In the genomic region with DNA sequence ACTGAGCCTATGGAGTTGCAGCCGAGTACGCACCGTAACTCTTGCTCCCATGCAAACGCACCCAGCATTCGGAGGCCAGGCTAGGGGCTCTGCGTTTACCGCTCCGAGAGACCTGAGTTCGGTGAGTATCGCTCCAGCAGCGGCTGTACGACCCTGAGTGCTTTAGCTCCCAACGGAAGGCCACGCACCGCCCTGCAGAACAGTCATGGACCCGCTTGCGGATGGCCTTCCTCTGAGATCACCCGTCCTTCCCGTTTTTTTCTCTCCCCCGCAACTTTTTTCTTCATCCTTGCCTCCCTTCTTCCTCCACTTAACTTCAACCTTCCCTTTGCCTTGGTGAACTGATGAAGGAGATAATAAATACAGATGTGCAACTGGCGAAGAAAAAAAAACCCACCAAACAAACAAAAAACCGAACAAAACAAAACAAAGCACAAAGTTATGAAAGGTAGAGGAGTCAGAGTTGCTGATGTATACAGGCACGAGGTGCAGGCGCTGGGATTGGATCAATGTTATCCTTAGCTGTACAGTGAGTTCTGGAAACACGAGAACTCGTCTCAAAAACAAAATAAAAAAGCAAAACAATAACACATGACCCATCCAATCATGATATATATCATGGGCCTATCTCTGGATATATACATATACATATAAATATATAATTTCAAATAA, we compare ENCODE assay signal across 9 mouse cellular contexts. TPM values are rescaled to one million over a fixed set of nuclear protein-coding genes. Genes with fewer than 3 reads are reported as not detected.
DNase-seq lines count a peak whose midpoint lies in the region; ATAC-seq and TF ChIP-seq lines count a peak whose summit lies in the region.
"Had no signal": no experiment of that assay in that cellular context is flagged by ENCODE, and none has a peak within 500 bp of the region (broad histone marks: within the 10 kb centered on the region; RNA-seq: fewer than 3 reads in every experiment).

No protein-coding gene starts in this region.

- H3K9me3 ChIP-seq in embryonic facial prominence, embryonic 11.5 days (replicated peaks; ENCODE audit: control insufficient read depth, low read length): no peaks in the 10 kb centered on the region
- H3K9me3 ChIP-seq in intestine, postnatal 0 days (ENCODE audit: control insufficient read depth): no peaks in the 10 kb centered on the region
- no peaks in the 10 kb centered on the region for H3K9me3 ChIP-seq in neural tube, embryonic 14.5 days (ENCODE audit: control insufficient read depth, low read length)

- intact Hi-C loops in left cerebral cortex, adult 2 months (cut with DNase I): loop anchor here (1.0 to 10.0 kb wide), 7 partner anchors 20 to 294 kb away; a partner anchor contains a TSS
- intact Hi-C loops in left cerebral cortex, postnatal 25 days (cut with DNase I): loop anchor here (2.0 to 5.0 kb wide), 3 partner anchors 126 to 340 kb away; a partner anchor contains a TSS
- intact Hi-C loops in left cerebral cortex, postnatal 14 days (cut with DNase I): loop anchor here (5.0 kb wide), 1 partner anchor 131 kb away; a partner anchor contains a TSS

- under 1% methylated on average over 26 of the region's 26 CpGs for WGBS in embryonic facial prominence, embryonic 11.5 days
- whole genome bisulfite sequencing in intestine, postnatal 0 days: under 1% methylated on average over 26 of the region's 26 CpGs
- WGBS in neural tube, embryonic 14.5 days: 1% methylated on average over 26 of the region's 26 CpGs

- H3K9ac ChIP-seq in embryonic facial prominence, embryonic 11.5 days (replicated peaks; ENCODE audit: low read length): peak overlapping the region; percentile 73
- H3K9ac ChIP-seq in intestine, postnatal 0 days (ENCODE audit: low read depth, low read length): peak overlapping the region; percentile 35
- peak overlapping the region; percentile 54 for H3K9ac ChIP-seq in neural tube, embryonic 14.5 days (replicated peaks; ENCODE audit: low read depth, low read length)

- no peak for DNase-seq in left cerebral cortex, adult 2 months (ENCODE audit: extremely low spot score in 1 of 2, low spot score in 2 of 2)
- DNase-seq in left cerebral cortex, postnatal 25 days (ENCODE audit: low spot score in 2 of 2): no peak
- peak; percentile 45 for DNase-seq in embryonic facial prominence, embryonic 11.5 days (ENCODE audit: low spot score)
- no peak for DNase-seq in left cerebral cortex, postnatal 14 days (ENCODE audit: low spot score in 2 of 2)
- DNase-seq in urinary bladder, postnatal 14 days (ENCODE audit: low spot score): no peak

- peak overlapping the region; percentile 79 for H3K4me3 ChIP-seq in left cerebral cortex, adult 2 months
- peak overlapping the region; percentile 56 for H3K4me3 ChIP-seq in embryonic facial prominence, embryonic 11.5 days (ENCODE audit: low read depth, low read length)
- peak overlapping the region; percentile 62 for H3K4me3 ChIP-seq in intestine, postnatal 0 days (ENCODE audit: low read depth, low read length)
- H3K4me3 ChIP-seq in neural tube, embryonic 14.5 days (ENCODE audit: low read depth, low read length): peak overlapping the region; percentile 58

- no peaks in the 10 kb centered on the region for H3K27me3 ChIP-seq in embryonic facial prominence, embryonic 11.5 days (ENCODE audit: control insufficient read depth, insufficient read depth, low read length)
- H3K27me3 ChIP-seq in intestine, postnatal 0 days (replicated peaks; ENCODE audit: control insufficient read depth, insufficient read depth, low read length): no peaks in the 10 kb centered on the region
- no peaks in the 10 kb centered on the region for H3K27me3 ChIP-seq in neural tube, embryonic 14.5 days (ENCODE audit: control insufficient read depth, insufficient read depth, low read length)

- no peak for TF ChIP-seq CTCF in left cerebral cortex, adult 2 months (IDR thresholded peaks at IDR 0.05)
- no peak for TF ChIP-seq CTCF in intestine, postnatal 0 days (IDR thresholded peaks at IDR 0.05; ENCODE audit: low read depth)

- H3K4me1 ChIP-seq in embryonic facial prominence, embryonic 11.5 days (ENCODE audit: control insufficient read depth, insufficient read depth, low read length): no peaks in the 10 kb centered on the region
- H3K4me1 ChIP-seq in intestine, postnatal 0 days (replicated peaks; ENCODE audit: control insufficient read depth, insufficient read depth, low read length): peaks cover 13% of the 10 kb centered on the region
- H3K4me1 ChIP-seq in neural tube, embryonic 14.5 days (ENCODE audit: control insufficient read depth, insufficient read depth, low read length): peaks cover 14% of the 10 kb centered on the region

- no peak for ATAC-seq in embryonic facial prominence, embryonic 11.5 days (replicated peaks; ENCODE audit: insufficient number of reproducible peaks, low FRiP score, low TSS enrichment, low read depth)
- peak; percentile 9 for ATAC-seq in intestine, postnatal 0 days
- no peak; the same call in 1 of the 2 replicates for ATAC-seq in neural tube, embryonic 14.5 days (ENCODE audit: low read depth)
- no peak for ATAC-seq in activated CD4-positive, CD25-positive, alpha-beta regulatory T cell, adult 4 months

- no peaks in the 10 kb centered on the region for H3K36me3 ChIP-seq in embryonic facial prominence, embryonic 11.5 days (replicated peaks; ENCODE audit: control insufficient read depth, insufficient read depth, low read depth, low read length)
- no peaks in the 10 kb centered on the region for H3K36me3 ChIP-seq in intestine, postnatal 0 days (ENCODE audit: control insufficient read depth, insufficient read depth)
- no peaks in the 10 kb centered on the region for H3K36me3 ChIP-seq in neural tube, embryonic 14.5 days (ENCODE audit: control insufficient read depth, insufficient read depth, low read length)

- H3K27ac ChIP-seq in left cerebral cortex, adult 2 months: peak overlapping the region; percentile 70
- peak overlapping the region; percentile 74 for H3K27ac ChIP-seq in embryonic facial prominence, embryonic 11.5 days (replicated peaks; ENCODE audit: low read depth, low read length)
- peak overlapping the region; percentile 71 for H3K27ac ChIP-seq in intestine, postnatal 0 days (ENCODE audit: low read depth, low read length)
- peak overlapping the region; percentile 83 for H3K27ac ChIP-seq in neural tube, embryonic 14.5 days (ENCODE audit: low read depth, low read length)

- H3K4me2 ChIP-seq in embryonic facial prominence, embryonic 11.5 days (ENCODE audit: low read depth, low read length): peak overlapping the region; percentile 26
- H3K4me2 ChIP-seq in intestine, postnatal 0 days (replicated peaks; ENCODE audit: low read depth): peak overlapping the region; percentile 76
- peak overlapping the region; percentile 66 for H3K4me2 ChIP-seq in neural tube, embryonic 14.5 days (ENCODE audit: low read depth, low read length)

RNA-seq across cellular contexts. Expression of a gene that starts 4.0 kb away (rescaled TPM):
- 10 to 100 TPM; 31.4 to 31.9 TPM for total RNA-seq in left cerebral cortex, adult 2 months (2021)
- 10 to 100 TPM; 20.9 to 24.2 TPM for total RNA-seq in left cerebral cortex, postnatal 25 days (2021)
- 10.9 TPM in 2 replicates for polyA plus RNA-seq in embryonic facial prominence, embryonic 11.5 days (2014; fragmentation: Nextera tagmentation; extraction: Ambion mirVana)
- polyA plus RNA-seq in intestine, postnatal 0 days (2015; fragmentation: Nextera tagmentation; extraction: Ambion mirVana): 3.9 and 4.7 TPM in 2 replicates
- 18.9 and 22.0 TPM in 2 replicates for polyA plus RNA-seq in neural tube, embryonic 14.5 days (2014; fragmentation: Nextera tagmentation; extraction: Ambion mirVana)
- 10 to 100 TPM in 1 of 2 experiments, 1 to 10 TPM in 1; 6.5 to 10.3 TPM for polyA plus RNA-seq in activated CD4-positive, CD25-positive, alpha-beta regulatory T cell, adult 4 months (2017; shearing (Covaris generic))
- 10 to 100 TPM; 20.0 to 21.3 TPM for total RNA-seq in left cerebral cortex, postnatal 14 days (2021)

RNA-seq across cellular contexts. Expression of a gene that starts 27.2 kb away (rescaled TPM):
- 10 to 100 TPM; 46.2 to 49.7 TPM for total RNA-seq in left cerebral cortex, adult 2 months (2021)
- 10 to 100 TPM; 47.2 to 52.2 TPM for total RNA-seq in left cerebral cortex, postnatal 25 days (2021)
- polyA plus RNA-seq in embryonic facial prominence, embryonic 11.5 days (2014; fragmentation: Nextera tagmentation; extraction: Ambion mirVana): 24.4 and 26.0 TPM in 2 replicates
- polyA plus RNA-seq in intestine, postnatal 0 days (2015; fragmentation: Nextera tagmentation; extraction: Ambion mirVana): 32.0 and 33.8 TPM in 2 replicates
- polyA plus RNA-seq in neural tube, embryonic 14.5 days (2014; fragmentation: Nextera tagmentation; extraction: Ambion mirVana): 44.4 and 44.5 TPM in 2 replicates
- polyA plus RNA-seq in activated CD4-positive, CD25-positive, alpha-beta regulatory T cell, adult 4 months (2017; shearing (Covaris generic)): 10 to 100 TPM; 43.4 to 44.5 TPM
- 10 to 100 TPM; 48.6 to 52.7 TPM for total RNA-seq in left cerebral cortex, postnatal 14 days (2021)

RNA-seq across cellular contexts. Expression of a gene that starts 27.6 kb away (rescaled TPM):
- total RNA-seq in left cerebral cortex, adult 2 months (2021): 10 to 100 TPM; 53.5 to 59.2 TPM
- total RNA-seq in left cerebral cortex, postnatal 25 days (2021): 10 to 100 TPM; 62.2 to 62.5 TPM
- 21.0 and 22.5 TPM in 2 replicates for polyA plus RNA-seq in embryonic facial prominence, embryonic 11.5 days (2014; fragmentation: Nextera tagmentation; extraction: Ambion mirVana)
- polyA plus RNA-seq in intestine, postnatal 0 days (2015; fragmentation: Nextera tagmentation; extraction: Ambion mirVana): 13.2 and 14.7 TPM in 2 replicates
- 32.8 and 36.2 TPM in 2 replicates for polyA plus RNA-seq in neural tube, embryonic 14.5 days (2014; fragmentation: Nextera tagmentation; extraction: Ambion mirVana)
- 1 to 10 TPM; 3.7 to 5.9 TPM for polyA plus RNA-seq in activated CD4-positive, CD25-positive, alpha-beta regulatory T cell, adult 4 months (2017; shearing (Covaris generic))
- 10 to 100 TPM; 54.1 to 59.7 TPM for total RNA-seq in left cerebral cortex, postnatal 14 days (2021)

RNA-seq across cellular contexts. Expression of a gene that starts 28.3 kb away (rescaled TPM):
- total RNA-seq in left cerebral cortex, adult 2 months (2021): not detected
- not detected for total RNA-seq in left cerebral cortex, postnatal 25 days (2021)
- 0.20 TPM in 1 of 2 replicates, not detected in the other for polyA plus RNA-seq in embryonic facial prominence, embryonic 11.5 days (2014; fragmentation: Nextera tagmentation; extraction: Ambion mirVana)
- not detected in 2 replicates for polyA plus RNA-seq in intestine, postnatal 0 days (2015; fragmentation: Nextera tagmentation; extraction: Ambion mirVana)
- polyA plus RNA-seq in neural tube, embryonic 14.5 days (2014; fragmentation: Nextera tagmentation; extraction: Ambion mirVana): not detected in 2 replicates
- not detected for polyA plus RNA-seq in activated CD4-positive, CD25-positive, alpha-beta regulatory T cell, adult 4 months (2017; shearing (Covaris generic))
- total RNA-seq in left cerebral cortex, postnatal 14 days (2021): not detected
- polyA plus RNA-seq: brain, embryonic 14.5 days had no signal

Comparison
In these comparisons a context has a peak if more than half of its experiments do, and no peak if none do; other contexts are left out.
1. H3K4me2 ChIP-seq: peak in every context shown above with its lines; median percentile 76 in intestine, postnatal 0 days; 66 in neural tube, embryonic 14.5 days; 26 in embryonic facial prominence, embryonic 11.5 days.